Mouse (Mus musculus): ENCODE data around the gene Efcab11. TPM values are rescaled to one million over a fixed set of nuclear protein-coding genes. Genes with fewer than 3 reads are reported as not detected.

Gene Efcab11
- total and polyA plus RNA-seq, 3 experiments = 5.8 to 19.9 (median 8.0) TPM

- peak overlapping the region; percentile 81 for H3K4me3 ChIP-seq (ENCODE audit: low read depth, low read length)
- DNase-seq (ENCODE audit: low spot score) = peak; percentile 23
- H3K36me3 ChIP-seq (replicated peaks) = peaks cover 27% of the 10 kb centered on the region
- ATAC-seq (ENCODE audit: extremely low read depth, insufficient number of reproducible peaks, low FRiP score, poor library complexity, severe bottlenecking) = no peak
- no peak for TF ChIP-seq CTCF (IDR thresholded peaks at IDR 0.05; ENCODE audit: low read depth, low read length)
- no peak for TF ChIP-seq TAL1 (conservative IDR thresholded peaks at IDR 0.05; ENCODE audit: low read depth, low read length)
- TF ChIP-seq GATA1 (IDR thresholded peaks at IDR 0.05; ENCODE audit: borderline replicate concordance, low read length) = no peak
- no peak for TF ChIP-seq GATA2 (IDR thresholded peaks at IDR 0.05; ENCODE audit: borderline replicate concordance, low read depth, low read length)
- no peaks in the 10 kb centered on the region for H3K27me3 ChIP-seq (ENCODE audit: insufficient read depth, low read length)
- H3K4me1 ChIP-seq (ENCODE audit: insufficient read depth, low read depth, low read length) = peaks cover 33% of the 10 kb centered on the region
- no peaks in the 10 kb centered on the region for H3K9me3 ChIP-seq (replicated peaks)
These were observed 530 bp downstream of the Efcab11 start for GRCm38 (mm10) chr12:99883713-99884105.

DNA sequence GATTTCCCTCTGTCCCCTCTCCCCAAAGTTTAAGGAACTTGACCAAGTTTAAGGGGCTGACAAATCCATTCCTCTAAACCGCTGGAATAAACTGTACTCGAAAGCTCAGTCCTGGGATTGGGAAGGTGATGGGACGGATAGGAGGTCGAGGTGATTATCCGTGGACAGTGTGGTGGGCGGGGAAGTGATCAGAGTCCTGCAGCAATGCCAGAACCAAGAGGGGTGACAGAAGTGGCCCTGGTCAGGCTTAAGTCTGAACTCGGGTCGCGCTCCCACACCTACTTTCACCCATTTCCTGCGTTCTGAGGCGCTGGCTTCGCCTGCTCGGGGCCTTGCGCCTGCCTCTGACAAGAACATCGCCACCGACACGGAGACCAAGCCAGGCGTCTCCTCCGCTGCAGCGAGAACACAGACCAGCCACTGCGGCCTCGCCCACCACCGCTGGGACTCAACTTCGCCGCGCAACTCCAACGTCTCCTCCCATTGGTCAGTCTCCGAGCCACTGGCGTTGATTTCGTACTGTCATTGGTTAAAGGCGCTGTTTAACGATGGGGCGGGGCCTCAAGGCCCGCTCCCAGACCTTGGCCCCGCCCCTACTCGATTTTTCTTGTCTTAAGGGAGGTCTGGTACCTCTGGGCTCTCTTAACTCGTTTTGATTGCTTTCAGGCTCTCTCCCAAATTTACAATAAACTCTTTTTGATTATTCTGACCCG, 1.1 kb downstream of the Efcab11 start:
- TF ChIP-seq POLR2AphosphoS5 (IDR thresholded peaks at IDR 0.05; ENCODE audit: insufficient replicate concordance, low read depth, low read length) (no peak), TAL1 (conservative IDR thresholded peaks at IDR 0.05; ENCODE audit: low read depth, low read length) (no peak), GATA1 (IDR thresholded peaks at IDR 0.05; ENCODE audit: borderline replicate concordance, low read length) (no peak), CTCF (IDR thresholded peaks at IDR 0.05; ENCODE audit: low read depth, low read length) (no peak), GATA2 (IDR thresholded peaks at IDR 0.05; ENCODE audit: borderline replicate concordance, low read depth, low read length) (no peak)
- Histone ChIP-seq H3K4me1 (ENCODE audit: insufficient read depth, low read depth, low read length) (peaks cover 33% of the 10 kb centered on the region), H3K4me3 (ENCODE audit: low read depth, low read length) (peak overlapping the region; percentile 81), H3K27me3 (ENCODE audit: insufficient read depth, low read length) (no peaks in the 10 kb centered on the region), H3K9me3 (replicated peaks) (no peaks in the 10 kb centered on the region), H3K36me3 (replicated peaks) (peaks cover 25% of the 10 kb centered on the region)
- DNase-seq (ENCODE audit: low spot score) (peak; percentile 98), ATAC-seq (ENCODE audit: extremely low read depth, insufficient number of reproducible peaks, low FRiP score, poor library complexity, severe bottlenecking) (peak; percentile 93)

GRCm38 (mm10) chr12:99874609-99875008, 9.6 kb downstream of the Efcab11 start:
- no peak for DNase-seq (ENCODE audit: low spot score)
- Histone ChIP-seq H3K4me3 (ENCODE audit: low read depth, low read length) (no peak overlapping the region), H3K36me3 (replicated peaks) (no peaks in the 10 kb centered on the region), H3K4me1 (ENCODE audit: insufficient read depth, low read depth, low read length) (peaks cover 6% of the 10 kb centered on the region), H3K27me3 (ENCODE audit: insufficient read depth, low read length) (peaks cover 2% of the 10 kb centered on the region; the same call in 1 of the 2 replicates), H3K9me3 (replicated peaks) (no peaks in the 10 kb centered on the region)
- TF ChIP-seq TAL1 (conservative IDR thresholded peaks at IDR 0.05; ENCODE audit: low read depth, low read length) = no peak
- TF ChIP-seq POLR2AphosphoS5 (IDR thresholded peaks at IDR 0.05; ENCODE audit: insufficient replicate concordance, low read depth, low read length) = no peak
- no peak for TF ChIP-seq GATA2 (IDR thresholded peaks at IDR 0.05; ENCODE audit: borderline replicate concordance, low read depth, low read length)
- TF ChIP-seq GATA1 (IDR thresholded peaks at IDR 0.05; ENCODE audit: borderline replicate concordance, low read length) = no peak
- no peak for ATAC-seq (ENCODE audit: extremely low read depth, insufficient number of reproducible peaks, low FRiP score, poor library complexity, severe bottlenecking)

GRCm38 (mm10) chr12:99873443-99873842, 10.8 kb downstream of the Efcab11 start:
- ATAC-seq (ENCODE audit: extremely low read depth, insufficient number of reproducible peaks, low FRiP score, poor library complexity, severe bottlenecking) = no peak

GRCm38 (mm10) chr12:99868821-99869220, 15.4 kb downstream of the Efcab11 start:
- ATAC-seq (ENCODE audit: extremely low read depth, insufficient number of reproducible peaks, low FRiP score, poor library complexity, severe bottlenecking) (no peak), DNase-seq (ENCODE audit: low spot score) (no peak)
- H3K9me3 ChIP-seq (replicated peaks) = no peaks in the 10 kb centered on the region

More at GRCm38 (mm10) chr12:99873443-99873842, 10.8 kb downstream of the Efcab11 start:
- Histone ChIP-seq H3K9me3 (replicated peaks) (no peaks in the 10 kb centered on the region), H3K27me3 (ENCODE audit: insufficient read depth, low read length) (peaks cover 2% of the 10 kb centered on the region; the same call in 1 of the 2 replicates), H3K4me3 (ENCODE audit: low read depth, low read length) (no peak overlapping the region), H3K4me1 (ENCODE audit: insufficient read depth, low read depth, low read length) (peaks cover 6% of the 10 kb centered on the region), H3K36me3 (replicated peaks) (no peaks in the 10 kb centered on the region)
- TF ChIP-seq GATA2 (IDR thresholded peaks at IDR 0.05; ENCODE audit: borderline replicate concordance, low read depth, low read length) (no peak), POLR2AphosphoS5 (IDR thresholded peaks at IDR 0.05; ENCODE audit: insufficient replicate concordance, low read depth, low read length) (no peak), GATA1 (IDR thresholded peaks at IDR 0.05; ENCODE audit: borderline replicate concordance, low read length) (no peak), TAL1 (conservative IDR thresholded peaks at IDR 0.05; ENCODE audit: low read depth, low read length) (no peak), CTCF (IDR thresholded peaks at IDR 0.05; ENCODE audit: low read depth, low read length) (no peak)
- no peak for DNase-seq (ENCODE audit: low spot score)

DNA sequence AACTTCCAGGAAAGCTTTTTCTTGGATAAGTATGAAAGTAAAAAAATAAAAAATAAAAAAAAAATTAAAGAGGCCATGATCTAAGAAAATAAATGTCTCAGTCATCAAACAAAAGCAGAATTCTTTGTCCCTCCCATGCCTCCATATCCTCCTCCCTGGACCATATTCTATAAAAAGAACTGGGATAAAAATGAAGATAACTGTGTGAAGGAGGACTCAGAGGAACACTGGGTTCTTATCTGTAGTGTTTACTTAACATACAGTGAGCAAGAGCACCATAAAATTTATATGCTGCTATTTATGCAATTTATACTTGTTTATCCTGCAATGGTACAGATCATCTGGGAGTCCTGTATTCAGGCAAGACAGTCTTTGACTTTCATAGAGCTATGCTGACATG, 19.6 kb downstream of the Efcab11 start:
- Histone ChIP-seq H3K4me3 (ENCODE audit: low read depth, low read length) (no peak overlapping the region), H3K4me1 (ENCODE audit: insufficient read depth, low read depth, low read length) (no peaks in the 10 kb centered on the region), H3K9me3 (replicated peaks) (no peaks in the 10 kb centered on the region), H3K27me3 (ENCODE audit: insufficient read depth, low read length) (peaks cover 8% of the 10 kb centered on the region; the same call in 1 of the 2 replicates), H3K36me3 (replicated peaks) (no peaks in the 10 kb centered on the region)
- TF ChIP-seq TAL1 (conservative IDR thresholded peaks at IDR 0.05; ENCODE audit: low read depth, low read length) (no peak), POLR2AphosphoS5 (IDR thresholded peaks at IDR 0.05; ENCODE audit: insufficient replicate concordance, low read depth, low read length) (no peak), GATA2 (IDR thresholded peaks at IDR 0.05; ENCODE audit: borderline replicate concordance, low read depth, low read length) (no peak), GATA1 (IDR thresholded peaks at IDR 0.05; ENCODE audit: borderline replicate concordance, low read length) (no peak), CTCF (IDR thresholded peaks at IDR 0.05; ENCODE audit: low read depth, low read length) (no peak)
- no peak for DNase-seq (ENCODE audit: low spot score)
- ATAC-seq (ENCODE audit: extremely low read depth, insufficient number of reproducible peaks, low FRiP score, poor library complexity, severe bottlenecking) = no peak

More at GRCm38 (mm10) chr12:99868821-99869220, 15.4 kb downstream of the Efcab11 start:
- H3K27me3 ChIP-seq (ENCODE audit: insufficient read depth, low read length) = peaks cover 2% of the 10 kb centered on the region; the same call in 1 of the 2 replicates
- TF ChIP-seq CTCF (IDR thresholded peaks at IDR 0.05; ENCODE audit: low read depth, low read length) (no peak), GATA1 (IDR thresholded peaks at IDR 0.05; ENCODE audit: borderline replicate concordance, low read length) (no peak), POLR2AphosphoS5 (IDR thresholded peaks at IDR 0.05; ENCODE audit: insufficient replicate concordance, low read depth, low read length) (no peak), TAL1 (conservative IDR thresholded peaks at IDR 0.05; ENCODE audit: low read depth, low read length) (no peak), GATA2 (IDR thresholded peaks at IDR 0.05; ENCODE audit: borderline replicate concordance, low read depth, low read length) (no peak)
- no peak overlapping the region for H3K4me3 ChIP-seq (ENCODE audit: low read depth, low read length)
- H3K36me3 ChIP-seq (replicated peaks) = no peaks in the 10 kb centered on the region
- H3K4me1 ChIP-seq (ENCODE audit: insufficient read depth, low read depth, low read length) = no peaks in the 10 kb centered on the region
